Mouse (Mus musculus) retina, postnatal 7 days (tissue): ENCODE measurements at regions not wholly inside any gene's neighbourhood (a gene's known extent, or its start where the extent isn't known, plus 50 kb on each side); places are given as distances from the start of the nearest gene placed in this dataset.

Experiments used
- DNase-seq: peaks from one replicate; pipeline ENCODE4 v3.0.0-alpha.2; 2012; ENCODE audit warnings: low read depth, low spot score

DNA sequence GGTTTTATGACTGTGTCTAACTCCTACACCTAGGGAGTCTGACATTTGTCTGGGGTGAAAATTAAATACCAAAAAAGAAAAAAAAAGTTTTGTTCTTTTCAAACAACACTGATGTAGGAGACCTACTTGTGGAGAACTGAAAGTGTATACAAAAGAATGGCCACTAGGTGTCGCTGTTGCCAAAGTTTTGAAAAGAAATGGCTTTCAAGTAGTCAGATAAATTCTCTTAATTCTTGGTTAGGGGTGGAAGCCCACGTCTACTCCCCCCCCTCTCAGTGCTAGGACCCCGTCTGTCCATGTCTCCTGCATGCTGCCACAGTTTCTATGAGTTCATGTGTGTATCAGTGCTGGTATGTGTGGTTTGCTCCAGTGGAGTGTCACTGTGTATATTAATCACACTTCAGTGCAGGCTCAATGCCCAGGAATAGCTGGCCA lies 100.7 kb upstream of the Spred2 start:
- peak; percentile 61 for DNase-seq

DNA sequence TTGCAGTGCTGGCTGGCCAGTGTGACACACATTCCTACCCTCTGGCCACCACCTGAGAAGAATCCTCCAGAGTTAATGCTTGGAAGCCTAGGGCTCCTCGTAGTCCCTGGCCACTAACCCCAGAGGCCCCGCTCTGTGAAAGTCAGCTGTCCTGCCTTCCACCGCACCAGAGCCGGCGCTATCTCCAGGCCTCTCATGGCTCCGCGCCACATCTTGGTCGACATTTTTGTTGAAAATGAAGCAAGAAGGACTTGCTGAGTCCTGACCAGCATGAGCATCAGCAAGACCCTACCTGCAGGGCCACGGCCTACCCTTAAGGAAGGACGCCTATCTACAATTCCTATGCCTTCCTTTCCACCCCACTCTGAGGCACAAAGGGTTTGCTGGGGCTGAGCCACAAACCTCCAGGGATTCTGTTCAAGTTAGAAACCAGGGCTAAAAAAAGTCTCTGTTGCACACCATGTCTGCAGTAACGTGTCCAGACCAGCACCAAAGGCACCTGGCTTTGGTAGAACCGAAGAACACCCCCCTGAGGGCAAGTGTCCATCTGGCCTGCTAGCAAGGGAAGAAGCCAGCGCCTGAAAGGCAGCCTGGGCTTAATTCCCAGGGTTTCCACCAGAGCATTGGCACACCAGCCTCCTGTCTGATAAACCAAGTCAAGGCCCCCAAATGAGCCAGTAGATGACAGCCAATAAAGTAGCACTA lies 97.5 kb upstream of the Spred2 start:
- DNase-seq = no peak

- no peak for DNase-seq
These were observed 96.2 kb upstream of the Spred2 start for GRCm38 (mm10) chr11:19827996-19828395.

DNA sequence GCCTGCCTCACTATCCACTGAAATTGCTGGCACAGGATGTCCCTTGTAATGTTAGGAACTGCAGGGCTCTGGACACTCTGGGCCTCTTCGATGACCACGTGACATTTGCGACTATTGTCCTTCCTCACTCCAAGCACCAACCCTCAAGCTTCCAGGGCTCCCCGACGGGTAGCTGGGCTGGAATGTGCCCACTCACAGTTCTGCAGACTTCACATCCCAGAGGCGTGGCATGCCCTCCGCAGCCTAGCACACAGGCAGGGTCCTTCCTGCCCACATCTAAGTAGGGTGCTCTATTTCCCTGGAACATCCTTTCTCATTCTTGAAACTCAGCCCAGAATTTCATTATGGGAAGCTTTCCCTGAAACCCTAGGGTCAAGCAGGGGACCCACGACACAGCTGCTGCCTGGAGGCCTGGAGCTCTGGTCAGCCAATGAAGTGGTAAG lies 95.2 kb upstream of the Spred2 start:
- DNase-seq = no peak

DNA sequence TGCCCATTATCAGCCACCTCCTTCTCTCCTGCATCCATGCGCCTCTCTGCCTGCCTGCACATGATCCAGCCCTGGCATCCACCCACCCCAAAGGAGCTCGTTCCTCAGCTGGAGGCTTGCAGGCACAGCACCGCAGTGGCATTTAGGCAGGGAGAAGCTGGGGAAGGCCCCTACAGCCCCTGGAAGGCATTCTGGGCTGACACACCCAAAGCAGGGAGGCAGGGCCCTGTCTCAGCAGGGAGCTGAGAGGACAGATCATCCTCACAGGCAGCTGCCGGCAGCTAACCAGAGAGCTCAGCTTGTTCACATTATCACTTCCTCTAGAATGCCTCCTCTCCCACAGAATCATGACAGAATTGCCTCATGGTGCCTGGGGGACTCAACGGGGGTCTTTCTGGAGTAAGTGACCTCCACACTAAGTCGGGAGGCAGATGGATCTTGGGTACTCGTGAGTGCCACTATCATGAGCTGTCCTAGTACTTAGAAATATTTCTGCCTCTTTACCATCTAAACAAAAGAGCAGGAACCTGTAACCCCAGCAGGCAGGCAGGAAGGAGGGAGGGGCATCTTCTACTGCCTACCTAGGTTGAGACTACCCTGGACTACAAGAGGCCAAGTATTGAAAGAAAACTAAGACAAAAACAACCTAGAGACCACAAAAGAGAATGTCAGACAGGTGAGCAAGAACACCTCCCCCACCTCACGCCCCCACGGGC lies 94.5 kb upstream of the Spred2 start:
- no peak for DNase-seq

DNA sequence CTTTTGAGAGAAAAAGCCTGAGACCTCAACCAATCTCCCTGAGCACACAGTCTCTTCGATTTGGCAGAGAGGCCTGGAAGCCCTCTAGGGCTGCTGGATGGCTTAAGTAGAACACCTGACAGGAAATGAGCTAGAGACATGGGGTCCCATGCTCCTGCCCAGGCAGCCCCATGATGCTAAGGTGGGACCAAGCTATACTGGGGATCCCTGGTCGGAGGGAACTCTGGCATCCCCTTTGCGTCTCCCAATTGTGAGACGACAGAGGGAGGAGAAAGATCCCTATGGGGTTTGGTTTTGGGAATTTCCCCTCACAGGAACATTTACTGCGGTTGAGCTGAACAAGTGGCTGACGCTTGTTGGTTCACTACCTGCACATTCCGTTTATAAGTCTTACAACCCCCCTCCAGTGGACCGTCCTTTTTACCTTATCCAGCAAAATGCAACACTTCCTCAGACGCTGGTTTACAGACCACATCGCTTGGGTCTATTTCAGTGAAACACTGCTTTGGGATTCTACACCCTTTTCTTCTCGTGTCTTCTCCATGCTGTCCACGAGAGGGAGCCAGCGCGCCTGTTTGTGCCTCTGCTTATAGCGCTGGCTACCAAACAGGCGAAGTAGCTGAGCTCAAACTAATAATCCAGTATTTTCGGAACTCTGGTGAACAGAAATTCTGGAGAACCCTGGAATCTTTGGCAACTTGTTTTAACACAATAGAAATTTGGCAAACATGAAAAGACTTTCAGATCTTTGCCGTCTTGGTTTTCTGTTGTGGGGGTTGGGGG lies 93.7 kb upstream of the Spred2 start:
- peak; percentile 72 for DNase-seq

GRCm38 (mm10) chr11:19834561-19834960 lies 89.6 kb upstream of the Spred2 start:
- no peak for DNase-seq

- no peak for DNase-seq
These were observed 88.9 kb upstream of the Spred2 start for GRCm38 (mm10) chr11:19835221-19835745.

DNA sequence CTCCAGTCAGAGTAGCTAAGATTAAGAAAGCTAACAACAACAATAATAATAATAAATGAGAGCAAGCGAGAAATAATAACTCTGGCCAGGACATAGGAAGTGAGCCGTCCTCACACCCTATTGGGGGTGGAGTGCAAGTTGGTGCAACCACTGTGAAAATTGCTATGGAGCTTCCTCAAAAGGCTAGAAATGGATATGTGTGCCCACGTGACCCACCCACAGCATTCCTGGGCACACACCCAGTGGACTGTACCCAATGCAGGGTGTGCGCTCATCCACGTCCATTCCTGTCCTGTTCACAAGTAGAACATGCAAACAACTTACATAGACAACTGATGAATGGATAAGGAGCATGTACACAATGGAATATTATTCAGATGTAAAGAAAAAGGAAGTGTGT lies 85.2 kb upstream of the Spred2 start:
- DNase-seq = no peak

DNA sequence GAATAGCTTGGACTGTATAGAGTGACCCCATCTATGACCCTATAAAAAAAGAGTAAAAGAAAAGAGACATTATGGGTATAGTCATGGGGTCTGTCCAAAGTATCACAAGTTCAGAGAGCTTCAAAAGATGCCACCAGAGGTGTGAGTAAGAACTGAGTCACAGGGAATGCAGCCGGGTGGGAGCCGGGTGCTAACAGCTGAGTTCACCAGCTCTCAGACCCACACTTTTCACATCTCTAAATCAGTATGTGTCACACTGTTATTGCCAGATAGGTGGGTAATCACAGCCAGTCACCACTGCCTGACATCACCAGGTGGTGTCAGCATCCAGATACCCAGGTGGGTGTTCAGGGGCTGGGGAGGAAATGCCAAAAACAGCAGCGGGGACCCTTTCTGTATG lies 81.1 kb upstream of the Spred2 start:
- no peak for DNase-seq

DNA sequence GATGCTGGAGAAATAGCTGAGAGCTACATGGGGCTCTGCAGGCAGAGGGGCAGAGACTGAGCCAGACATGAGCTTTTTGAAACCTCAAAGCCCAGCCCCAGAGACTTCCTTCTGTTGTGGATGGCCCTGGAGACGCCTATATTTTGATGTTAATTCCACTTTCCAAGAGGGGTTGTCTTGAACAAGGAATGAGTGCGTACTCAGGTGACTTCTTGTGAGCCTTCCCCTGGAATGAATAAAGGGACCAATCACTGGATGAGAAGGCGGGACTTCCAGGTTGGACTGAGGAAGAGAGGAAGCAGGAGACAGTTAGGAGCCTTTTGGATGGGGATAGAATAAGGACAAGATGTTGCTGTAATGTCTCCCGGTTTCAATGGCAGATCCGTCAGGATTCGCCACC lies 76.3 kb upstream of the Spred2 start:
- DNase-seq = no peak

DNA sequence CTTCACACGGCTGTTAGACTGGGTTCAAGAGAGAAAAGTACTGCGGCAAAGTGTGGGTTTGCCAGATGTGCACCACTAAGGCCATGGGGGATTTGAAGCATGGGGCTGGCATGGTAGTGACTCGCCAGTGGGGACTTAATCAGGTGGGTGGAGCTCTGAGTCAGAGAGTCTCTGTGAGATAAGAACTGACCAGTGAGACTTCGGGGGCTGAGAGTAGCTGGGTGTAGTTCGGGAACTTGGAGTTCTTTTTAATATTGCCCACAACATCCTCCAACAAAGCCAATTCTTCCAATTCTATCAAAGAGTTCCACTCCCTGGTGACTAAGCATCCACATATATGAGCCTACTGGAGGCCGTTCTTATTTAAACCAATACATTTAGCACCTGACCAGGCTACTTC lies 75.8 kb upstream of the Spred2 start:
- DNase-seq = no peak

DNA sequence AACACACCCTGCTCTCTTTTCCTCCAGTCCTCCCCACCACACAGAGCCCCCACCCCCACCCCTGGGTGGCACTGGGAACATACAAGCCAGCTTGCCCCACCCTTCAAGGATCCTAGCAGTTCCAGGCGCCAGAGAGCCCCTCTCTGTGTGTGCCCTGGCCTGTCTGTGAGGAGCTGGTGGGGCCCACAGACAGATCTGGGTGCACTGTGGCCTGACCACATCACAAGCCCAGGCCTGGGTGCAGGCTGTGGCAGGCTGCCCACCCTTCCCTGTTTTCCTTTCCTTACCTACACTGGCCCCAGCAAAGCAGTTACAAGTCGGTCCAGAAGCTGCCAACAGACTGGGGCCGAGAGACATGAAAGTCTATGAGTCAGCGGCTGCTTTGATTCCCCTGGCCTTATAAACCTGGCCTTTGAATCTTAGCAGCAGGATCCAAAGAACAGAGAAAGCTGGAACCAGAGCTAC lies 74.8 kb upstream of the Spred2 start:
- no peak for DNase-seq

- DNase-seq = no peak
These were observed 74.2 kb upstream of the Spred2 start for GRCm38 (mm10) chr11:19849844-19850420.

DNA sequence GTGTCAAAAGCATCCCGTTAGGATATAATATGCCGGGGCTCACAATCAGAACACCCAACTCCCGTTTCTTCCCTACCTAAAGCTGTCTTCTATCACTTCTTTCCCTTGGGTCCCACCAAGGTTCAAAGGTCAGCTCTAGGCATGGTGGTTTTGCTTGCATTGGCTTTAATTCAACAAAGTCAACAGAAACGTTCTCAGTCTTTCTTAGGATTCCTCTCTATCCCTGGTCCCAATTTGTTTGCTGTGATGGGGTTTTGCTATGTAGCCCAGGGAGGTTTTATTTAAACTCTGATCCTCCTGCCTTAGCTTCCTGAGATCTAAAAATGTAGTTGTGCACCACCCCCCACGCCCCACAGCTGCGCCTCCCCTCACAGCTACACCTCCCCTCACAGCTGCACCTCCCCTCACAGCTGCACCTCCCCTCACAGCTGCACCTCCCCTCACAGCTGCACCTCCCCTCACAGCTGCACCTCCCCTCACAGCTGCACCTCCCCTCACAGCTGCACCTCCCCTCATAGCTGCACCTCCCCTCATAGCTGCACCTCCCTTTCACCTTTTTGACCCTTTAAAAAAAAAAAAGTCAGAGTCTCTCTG lies 73.1 kb upstream of the Spred2 start:
- DNase-seq = no peak

DNA sequence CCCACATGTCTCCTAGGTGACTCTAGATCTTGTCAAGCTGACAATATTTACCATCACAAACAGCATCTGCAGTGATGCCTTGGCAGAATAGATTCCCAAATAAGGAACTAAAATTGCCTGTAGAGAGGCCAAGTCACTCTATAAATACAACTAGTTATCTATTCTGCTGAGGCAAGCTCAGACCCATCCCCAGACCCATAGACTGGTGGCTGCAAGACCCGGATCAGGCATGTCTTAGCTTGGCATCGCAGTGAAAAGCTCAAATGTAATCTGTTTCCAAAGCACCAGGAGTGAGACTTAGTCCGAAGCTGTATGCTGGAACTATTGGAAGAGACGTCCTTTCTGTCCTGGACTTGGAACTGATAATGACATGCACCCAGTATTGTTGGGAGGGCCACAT lies 62.6 kb upstream of the Spred2 start:
- no peak for DNase-seq

DNA sequence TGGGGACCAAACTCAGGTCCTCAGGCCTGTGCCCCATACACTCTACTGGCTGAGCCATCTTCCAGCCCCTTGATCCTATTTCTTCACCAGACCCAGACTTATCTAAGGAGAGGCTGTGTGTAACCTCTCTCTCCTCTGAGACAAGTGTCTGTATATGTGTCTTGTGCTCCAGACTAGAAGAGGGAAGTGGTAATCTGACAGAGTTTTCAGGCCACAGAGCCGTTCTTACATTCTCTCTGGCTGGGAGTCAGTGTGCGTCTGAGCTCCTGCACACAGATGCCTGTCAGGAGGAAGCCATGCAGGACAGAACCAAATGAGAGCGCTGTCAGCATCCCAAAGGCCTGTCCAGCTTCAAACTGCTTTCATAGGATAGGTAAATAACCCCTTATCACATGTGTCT lies 60.8 kb upstream of the Spred2 start:
- no peak for DNase-seq

GRCm38 (mm10) chr11:19866262-19866661 lies 57.9 kb upstream of the Spred2 start:
- no peak for DNase-seq

GRCm38 (mm10) chr11:19869671-19870070 lies 54.5 kb upstream of the Spred2 start:
- DNase-seq = no peak

DNA sequence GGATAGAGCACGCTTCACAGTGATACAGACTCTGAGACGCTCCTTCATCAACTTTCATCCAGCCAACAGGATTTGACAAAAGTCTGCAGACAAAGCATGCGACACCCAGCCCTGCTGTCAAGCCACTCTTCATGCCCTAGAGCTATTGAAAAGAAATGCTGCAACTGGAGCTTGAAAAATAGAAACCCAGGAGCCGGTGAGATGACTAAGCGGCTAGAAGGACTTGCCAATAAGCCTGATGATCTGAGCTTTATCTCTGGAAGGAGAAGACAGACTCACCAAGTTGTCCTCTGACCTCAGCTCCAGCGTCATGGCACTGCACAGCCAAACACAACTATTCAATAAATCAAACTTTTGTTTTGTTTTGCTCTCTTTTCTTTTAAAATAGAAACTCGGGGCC lies 54.0 kb upstream of the Spred2 start:
- no peak for DNase-seq

- no peak for DNase-seq
These were observed 50.4 kb upstream of the Spred2 start for GRCm38 (mm10) chr11:19873796-19874195.
